Mouse (Mus musculus) frontal cortex, adult (tissue): Measurements from ENCODE around the gene Lsm2.
"Not testable (repeated sequence)": the region's sequence is repeated elsewhere in the genome, so short reads cannot be mapped to it uniquely, and the experiment has no call there.

Experiments used
- ATAC-seq: cut with Nextera tagmentation; 2 replicates; pipeline ENCODE4 v1.9.2; 2017; ENCODE audit warnings: mild to moderate bottlenecking, moderate library complexity, mixed read lengths; ENCODE audit not compliant: low TSS enrichment

Lsm2 gene

GRCm38 (mm10) chr17:35031272-35031671, 49.6 kb downstream of the Lsm2 start:
- ATAC-seq, result no peak

- no peak for ATAC-seq
Measured at GRCm38 (mm10) chr17:35031880-35032279, 50.2 kb downstream of the Lsm2 start.

- ATAC-seq, result no peak
Measured at GRCm38 (mm10) chr17:35032323-35032870, 50.7 kb downstream of the Lsm2 start.

GRCm38 (mm10) chr17:35033703-35034102, 52.0 kb downstream of the Lsm2 start:
- ATAC-seq, result not testable (repeated sequence)

GRCm38 (mm10) chr17:35034896-35035295, 53.2 kb downstream of the Lsm2 start:
- no peak for ATAC-seq
